Mouse (Mus musculus): ENCODE measurements around the gene Galm.

- TF ChIP-seq CTCF (IDR thresholded peaks at IDR 0.05; ENCODE audit: low read depth) (no peak), EP300 (IDR thresholded peaks at IDR 0.05; ENCODE audit: low read depth) (no peak)
These were observed 45.5 kb downstream of the Galm start for GRCm38 (mm10) chr17:80172761-80173160.

All from heart, postnatal 0 days (tissue).